Mouse (Mus musculus): ENCODE results near the gene Jazf1. TPM values are rescaled to one million over a fixed set of nuclear protein-coding genes. Genes with fewer than 3 reads are reported as not detected.

The Jazf1 gene
- 2.2 and 2.5 TPM in 2 replicates for total RNA-seq (2023)

GRCm38 (mm10) chr6:53067989-53068874 is at the start of gene Jazf1:
Jazf1 (minus strand) TSS chr6:53068631.

Other genes with a start within 250 kb of the Jazf1 start
- 2.0 and 3.0 TPM in 2 replicates for gene Creb5, start 218.6 kb upstream of the Jazf1 start, total RNA-seq (2023)

All from neutrophil, adult 65 days (primary cell).